Mouse (Mus musculus) bone marrow, adult 2 months (tissue): ENCODE results near the gene Id2. TPM values are rescaled to one million over a fixed set of nuclear protein-coding genes. Genes with fewer than 3 reads are reported as not detected.

Experiments
- H3K27ac ChIP-seq: fragments of 200-500 bp; 2 replicates; pipeline ENCODE4 v1.5.1; 2012; ENCODE audit warnings: low read depth, mild to moderate bottlenecking, control low read depth, inconsistent platforms, low read length; ENCODE audit not compliant: control insufficient read depth, poor library complexity, insufficient read depth
- H3K4me1 ChIP-seq: fragments of 200-500 bp; 2 replicates; pipeline ENCODE4 v1.6.1; 2011; ENCODE audit warnings: low read length; ENCODE audit not compliant: control insufficient read depth, insufficient read depth
- H3K4me3 ChIP-seq: fragments of 200-500 bp; replicated peaks from 2 replicates; pipeline ENCODE3; 2011; ENCODE audit warnings: mild to moderate bottlenecking, low read depth, low read length, control low read depth; ENCODE audit not compliant: control insufficient read depth
- CTCF ChIP-seq: fragments of 200-500 bp; IDR thresholded peaks from 2 replicates; pipeline ENCODE4 v1.5.1; 2011; ENCODE audit warnings: low read length, control low read depth; ENCODE audit not compliant: control insufficient read depth, insufficient read depth
- POLR2A ChIP-seq: fragments of 200-500 bp; IDR thresholded peaks from 2 replicates; pipeline ENCODE4 v1.6.1; 2011; ENCODE audit warnings: low read depth, mild to moderate bottlenecking, control low read depth, low read length, borderline replicate concordance; ENCODE audit not compliant: control insufficient read depth
- WGBS: fragments of 180-500 bp; shearing (Covaris S2); methylation state at CpG from one replicate; pipeline ENCODE4 v1.1.7; 2018; 5-methylcytosine and 5-hydroxymethylcytosine counted together
- polyA plus RNA-seq: library from polyadenylated mRNA; stranded (reverse); fragments of >200 nt; gene quantifications from 2 replicates; pipeline ENCODE4 v1.2.4, GENCODE M21; 2011; ENCODE audit warnings: low replicate concordance; ENCODE audit not compliant: missing spikeins, insufficient read depth, insufficient read length

The Id2 gene
- polyA plus RNA-seq, 1 experiment, result 39.6 TPM

GRCm38 (mm10) chr12:25083260-25084178 lies 13.4 kb downstream of the Id2 start:
- no peaks in the 10 kb centered on the region for H3K4me1 ChIP-seq
- H3K4me3 ChIP-seq, result no peak overlapping the region
- no peak overlapping the region for H3K27ac ChIP-seq
- WGBS, result 69% methylated on average over 26 of the region's 26 CpGs
- TF ChIP-seq CTCF, result no peak
- TF ChIP-seq POLR2A, result no peak

- Histone ChIP-seq H3K27ac (no peak overlapping the region), H3K4me3 (no peak overlapping the region), H3K4me1 (no peaks in the 10 kb centered on the region)
- TF ChIP-seq POLR2A, result no peak
- no peak for TF ChIP-seq CTCF
- 78% methylated on average over 3 of the region's 3 CpGs for WGBS
These were observed 22.6 kb downstream of the Id2 start for GRCm38 (mm10) chr12:25074344-25074743.

GRCm38 (mm10) chr12:25073374-25073773 lies 23.6 kb downstream of the Id2 start:
- H3K4me3 ChIP-seq, result no peak overlapping the region
- H3K4me1 ChIP-seq, result no peaks in the 10 kb centered on the region
- no peak overlapping the region for H3K27ac ChIP-seq
- WGBS, result 77% methylated on average over 4 of the region's 4 CpGs
- TF ChIP-seq POLR2A (no peak), CTCF (no peak)

GRCm38 (mm10) chr12:25062264-25062663 lies 34.7 kb downstream of the Id2 start:
- Histone ChIP-seq H3K27ac (no peak overlapping the region), H3K4me1 (no peaks in the 10 kb centered on the region), H3K4me3 (no peak overlapping the region)
- TF ChIP-seq POLR2A, result no peak
- TF ChIP-seq CTCF, result no peak
- 78% methylated on average over 6 of the region's 6 CpGs for WGBS

- Histone ChIP-seq H3K4me3 (no peak overlapping the region), H3K4me1 (no peaks in the 10 kb centered on the region), H3K27ac (no peak overlapping the region)
- no peak for TF ChIP-seq POLR2A
- no peak for TF ChIP-seq CTCF
- 89% methylated on average over 7 of the region's 7 CpGs for WGBS
These were observed 36.0 kb downstream of the Id2 start for GRCm38 (mm10) chr12:25060901-25061300.

GRCm38 (mm10) chr12:25059487-25060200 lies 37.3 kb downstream of the Id2 start:
- no peak overlapping the region for H3K27ac ChIP-seq
- TF ChIP-seq POLR2A (no peak), CTCF (no peak)
- no peaks in the 10 kb centered on the region for H3K4me1 ChIP-seq
- 83% methylated on average over 9 of the region's 9 CpGs for WGBS
- no peak overlapping the region for H3K4me3 ChIP-seq

- TF ChIP-seq POLR2A (no peak), CTCF (no peak)
- Histone ChIP-seq H3K4me1 (peaks cover 1% of the 10 kb centered on the region; the same call in 1 of the 2 replicates), H3K27ac (no peak overlapping the region), H3K4me3 (no peak overlapping the region)
- WGBS, result 34% methylated on average over 4 of the region's 4 CpGs
These were observed 42.0 kb downstream of the Id2 start for GRCm38 (mm10) chr12:25054963-25055362.

- whole genome bisulfite sequencing, result 32% methylated on average over 7 of the region's 7 CpGs
- TF ChIP-seq POLR2A, result no peak
- TF ChIP-seq CTCF, result no peak
- no peak overlapping the region for H3K27ac ChIP-seq
These were observed 42.4 kb downstream of the Id2 start for GRCm38 (mm10) chr12:25054511-25054910.

More at GRCm38 (mm10) chr12:25054511-25054910, 42.4 kb downstream of the Id2 start:
- Histone ChIP-seq H3K4me3 (no peak overlapping the region), H3K4me1 (peaks cover 1% of the 10 kb centered on the region; the same call in 1 of the 2 replicates)
